Mouse (Mus musculus): ENCODE measurements around the gene Ldhb.
"Not testable (repeated sequence)": the region's sequence is repeated elsewhere in the genome, so short reads cannot be mapped to it uniquely, and the experiment has no call there.

The Ldhb gene

DNA sequence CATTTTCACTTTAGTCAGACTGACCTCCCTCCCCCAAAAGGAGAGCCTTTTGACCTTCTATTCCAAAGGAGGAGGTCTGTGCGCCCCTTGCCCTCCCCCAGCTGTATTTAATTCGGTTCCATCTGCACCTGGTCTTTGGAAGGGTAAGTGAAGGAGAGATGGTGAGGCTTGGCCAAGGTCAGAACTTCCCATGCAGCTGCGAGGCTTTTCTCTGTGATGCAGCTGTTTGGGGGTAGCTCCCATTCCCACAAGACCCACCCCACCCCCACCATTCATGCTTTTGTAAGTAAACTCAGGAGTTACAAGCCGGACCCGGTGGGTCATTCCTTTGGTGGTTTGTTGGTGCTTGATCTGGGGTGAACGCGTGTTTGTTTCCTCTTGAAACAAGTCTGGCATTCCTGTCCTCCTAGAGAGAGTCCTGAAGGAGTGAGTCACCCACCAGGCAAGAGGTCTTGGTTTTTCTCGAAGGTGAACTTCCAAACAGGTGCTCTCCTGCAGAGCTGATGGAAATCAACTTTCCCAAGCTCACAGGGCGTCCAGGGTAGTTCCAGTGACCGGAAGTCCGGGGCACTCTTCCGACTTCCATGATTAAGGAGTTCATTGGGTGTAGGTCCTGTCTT lies 3.9 kb upstream of the Ldhb start:
- DNase-seq, result no peak

- no peak for DNase-seq
Measured at GRCm38 (mm10) chr6:142508663-142509062, 906 bp upstream of the Ldhb start.

DNA sequence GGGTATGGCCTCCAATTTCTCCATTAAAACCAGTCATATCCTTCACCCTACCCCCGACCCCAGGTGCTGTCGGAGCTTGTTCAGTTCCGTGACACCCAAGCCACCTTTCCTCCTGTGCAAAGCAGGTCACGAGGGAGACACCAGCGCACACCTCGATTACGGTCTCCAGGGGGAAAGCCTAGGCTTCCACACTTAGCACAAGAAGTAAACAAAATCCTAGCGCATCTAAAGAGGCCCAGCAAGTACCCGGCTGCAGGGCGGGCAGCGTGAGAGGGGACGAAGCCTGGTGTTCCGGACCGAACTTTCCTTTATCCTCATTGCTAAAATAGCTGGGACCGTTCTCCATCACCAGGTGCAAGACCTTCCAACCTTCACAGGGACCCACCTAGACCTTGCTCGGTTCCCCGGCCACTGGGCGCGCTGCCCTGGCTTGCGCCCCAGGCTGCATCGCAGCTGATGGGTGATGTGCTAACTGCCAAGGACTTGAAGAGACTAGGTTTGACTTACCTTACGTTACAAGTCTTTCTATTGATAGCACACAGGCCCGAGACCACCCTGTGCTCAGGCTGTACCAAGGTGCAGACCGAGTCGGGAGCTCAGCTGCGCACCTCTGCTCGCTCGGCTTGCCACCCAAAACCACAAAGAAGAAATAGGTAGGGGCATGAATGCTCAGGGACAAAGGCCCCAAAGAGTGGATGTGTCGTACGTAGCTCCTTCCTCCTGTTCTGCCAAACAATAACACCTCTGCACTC lies 548 bp downstream of the Ldhb start:
- no peak for DNase-seq

DNA sequence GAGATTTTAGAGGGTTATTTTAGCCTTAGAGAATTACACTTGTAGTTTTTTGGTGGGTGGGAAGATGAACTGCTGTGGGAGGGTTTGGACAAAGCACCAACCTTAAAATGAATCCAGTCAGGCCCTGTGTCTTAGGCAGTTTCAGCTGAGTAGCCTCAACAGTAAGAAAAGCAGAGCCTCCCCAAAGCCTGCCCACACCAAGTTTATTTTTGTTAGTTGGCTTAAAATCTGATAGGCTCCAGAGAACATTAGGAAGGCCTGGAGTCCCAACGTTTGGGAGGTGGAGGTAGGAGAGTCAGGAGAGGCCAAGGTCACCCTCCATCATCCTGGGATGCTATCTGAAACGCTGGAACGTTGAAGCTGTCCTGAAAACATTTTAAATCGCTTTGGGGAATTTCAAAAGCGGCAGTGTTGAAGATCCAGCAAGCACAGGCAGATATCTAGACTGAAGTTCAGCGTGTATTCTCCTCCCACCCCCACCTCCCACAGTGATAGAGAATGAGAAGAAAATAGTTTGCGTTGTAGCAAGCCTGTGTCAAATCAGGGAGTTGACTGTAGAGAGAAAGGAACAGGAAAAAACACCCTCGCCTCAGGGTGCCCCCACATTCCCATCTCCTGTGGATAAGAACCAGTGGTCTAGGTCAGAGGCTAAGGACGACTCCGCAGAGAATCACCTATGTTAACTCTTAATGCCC lies 1.3 kb downstream of the Ldhb start:
- DNase-seq, result no peak

- DNase-seq, result no peak
Measured at GRCm38 (mm10) chr6:142503601-142504000, 4.2 kb downstream of the Ldhb start.

GRCm38 (mm10) chr6:142502519-142503125 lies 5.1 kb downstream of the Ldhb start:
- no peak for DNase-seq

DNA sequence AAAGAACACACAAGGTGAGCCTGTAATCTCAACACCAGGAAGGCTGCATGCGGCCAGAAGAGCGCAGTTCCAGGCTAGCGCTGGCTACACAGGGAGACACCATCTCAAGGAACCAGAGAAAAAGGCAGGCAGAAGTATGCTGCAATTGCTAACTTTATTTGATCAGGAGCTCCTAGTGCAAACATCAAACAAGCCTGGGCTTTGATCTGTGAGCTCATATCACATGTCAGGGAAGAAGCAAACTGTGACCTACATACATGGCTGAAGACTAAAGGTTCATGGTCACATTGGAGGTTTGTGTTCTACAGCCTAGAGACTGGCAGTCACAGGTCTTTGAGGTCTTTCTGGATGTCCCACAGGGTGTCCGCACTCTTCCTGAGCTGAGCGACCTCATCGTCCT lies 17.6 kb downstream of the Ldhb start:
- DNase-seq, result not testable (repeated sequence)

DNA sequence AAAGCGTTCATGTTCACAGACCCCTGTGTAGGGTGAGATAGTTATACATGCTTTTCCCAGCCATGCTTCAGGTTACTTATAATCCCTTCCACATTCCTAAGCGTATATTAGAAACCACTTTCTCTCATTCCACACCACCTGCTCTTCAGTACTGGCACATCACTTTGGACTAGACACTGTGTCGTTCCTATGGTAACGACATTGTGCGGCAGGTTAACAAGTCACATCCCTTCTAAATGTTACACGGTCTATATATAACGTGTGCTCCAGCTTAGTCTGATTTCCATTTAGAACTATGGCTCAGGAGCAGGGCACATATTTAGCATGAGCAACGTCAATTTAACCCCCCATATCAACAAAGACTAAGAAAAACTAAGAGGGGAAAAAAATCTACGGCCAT lies 20.1 kb downstream of the Ldhb start:
- no peak for DNase-seq

GRCm38 (mm10) chr6:142485478-142486123 lies 22.2 kb downstream of the Ldhb start:
- DNase-seq, result no peak

DNA sequence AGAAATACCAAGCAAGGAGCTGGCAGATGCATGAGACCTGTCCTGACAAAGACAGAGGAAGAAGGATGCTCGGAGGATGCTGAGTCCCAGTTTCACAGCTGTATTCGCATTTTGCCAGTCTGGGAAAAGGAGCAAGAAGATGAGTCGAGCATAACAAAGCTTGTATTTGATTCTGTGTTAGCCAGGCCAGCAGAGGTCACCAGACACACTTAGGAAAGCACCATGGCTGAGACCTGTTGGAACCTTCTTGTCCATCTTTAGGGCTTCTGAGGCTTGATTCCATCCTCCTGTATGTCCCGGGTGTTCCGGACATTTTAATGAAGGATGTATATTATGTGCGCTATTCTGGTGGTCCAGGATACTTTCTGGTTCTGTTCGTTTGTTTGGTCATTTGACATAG lies 30.5 kb downstream of the Ldhb start:
- peak; percentile 11 for DNase-seq

DNA sequence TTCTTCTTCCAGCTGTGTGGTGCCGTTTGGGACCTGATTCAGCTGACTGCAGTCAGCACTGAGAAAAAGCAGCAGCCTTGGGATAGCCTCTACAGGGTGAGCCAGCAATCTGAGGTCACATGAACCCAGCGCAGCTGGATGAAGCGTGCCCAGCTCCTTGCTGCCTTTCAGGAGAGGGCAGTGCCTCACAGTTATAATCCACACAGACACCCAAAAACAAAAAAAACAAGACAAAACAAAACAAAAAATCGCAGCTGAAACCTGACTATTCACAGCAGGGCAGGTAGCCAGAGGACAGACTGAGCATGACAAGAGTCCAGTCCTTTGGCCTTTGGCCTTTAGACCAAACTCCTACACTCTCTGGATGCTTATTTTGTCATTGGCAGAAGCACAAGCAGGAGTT lies 35.0 kb downstream of the Ldhb start, which contains the start of gene Gys2:
Gys2 (minus strand) TSS at position 309 of the 403 bp plus-strand sequence.
- DNase-seq, result no peak

- no peak for DNase-seq
Measured at GRCm38 (mm10) chr6:142471141-142471540, 36.6 kb downstream of the Ldhb start.

DNA sequence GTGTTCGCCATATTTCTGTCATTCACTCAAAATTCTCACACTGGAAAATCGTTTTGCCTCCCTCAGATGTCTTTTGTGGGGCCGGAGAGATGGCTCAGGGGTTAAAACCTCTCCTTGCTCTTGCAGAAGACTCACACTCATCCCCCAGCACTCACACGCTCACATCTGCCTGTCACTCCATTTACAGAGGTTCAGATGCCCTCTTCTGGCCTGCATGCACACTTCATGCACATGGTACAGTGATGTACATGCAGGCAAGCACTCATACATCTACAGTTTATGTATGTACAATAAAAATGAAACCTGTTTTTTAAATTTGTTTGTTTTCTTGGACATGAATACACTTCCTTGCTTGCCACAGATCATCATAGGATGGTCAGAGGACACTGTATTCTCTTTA lies 38.2 kb downstream of the Ldhb start:
- no peak for DNase-seq

DNA sequence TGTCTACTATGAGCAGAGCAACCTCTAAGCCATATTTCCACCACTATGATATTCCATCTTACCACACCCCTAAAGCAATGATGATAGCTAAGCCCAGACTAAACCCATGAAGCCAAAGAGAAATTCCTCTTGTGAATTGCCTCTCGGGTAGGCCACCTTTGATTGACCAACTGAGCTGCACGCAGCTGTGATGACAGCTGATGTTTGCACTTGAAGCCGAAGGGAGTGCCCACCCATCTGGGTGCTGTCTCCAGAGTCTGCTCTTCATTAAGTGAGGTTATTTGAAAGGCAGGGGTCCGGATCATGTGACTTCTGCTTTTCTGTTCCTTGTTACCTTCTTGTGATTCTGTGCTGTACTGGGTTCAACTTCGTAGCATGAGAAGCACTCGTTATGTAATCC lies 45.6 kb downstream of the Ldhb start:
- DNase-seq, result no peak

- no peak for DNase-seq
Measured at GRCm38 (mm10) chr6:142459017-142459678, 48.6 kb downstream of the Ldhb start.

DNA sequence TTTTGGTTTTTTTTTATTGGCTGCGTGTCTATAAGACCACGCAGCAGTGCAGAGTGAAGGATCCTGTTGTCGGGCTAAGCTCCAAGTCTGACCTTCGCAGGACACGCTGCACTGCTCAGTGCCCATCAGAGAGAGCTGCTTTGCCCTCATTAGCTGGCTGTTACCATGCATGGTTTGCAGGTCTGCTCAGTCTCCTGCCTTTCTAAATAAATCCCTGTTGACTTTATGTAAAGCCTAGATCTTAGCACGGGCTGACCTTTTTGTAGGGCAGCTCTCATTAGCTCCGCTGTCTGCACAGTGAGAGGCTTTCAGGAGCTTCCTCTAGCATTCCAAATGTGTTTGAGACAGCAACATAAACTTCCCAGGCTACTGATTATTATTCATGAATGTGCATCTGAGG lies 49.7 kb downstream of the Ldhb start:
- no peak for DNase-seq

DNA sequence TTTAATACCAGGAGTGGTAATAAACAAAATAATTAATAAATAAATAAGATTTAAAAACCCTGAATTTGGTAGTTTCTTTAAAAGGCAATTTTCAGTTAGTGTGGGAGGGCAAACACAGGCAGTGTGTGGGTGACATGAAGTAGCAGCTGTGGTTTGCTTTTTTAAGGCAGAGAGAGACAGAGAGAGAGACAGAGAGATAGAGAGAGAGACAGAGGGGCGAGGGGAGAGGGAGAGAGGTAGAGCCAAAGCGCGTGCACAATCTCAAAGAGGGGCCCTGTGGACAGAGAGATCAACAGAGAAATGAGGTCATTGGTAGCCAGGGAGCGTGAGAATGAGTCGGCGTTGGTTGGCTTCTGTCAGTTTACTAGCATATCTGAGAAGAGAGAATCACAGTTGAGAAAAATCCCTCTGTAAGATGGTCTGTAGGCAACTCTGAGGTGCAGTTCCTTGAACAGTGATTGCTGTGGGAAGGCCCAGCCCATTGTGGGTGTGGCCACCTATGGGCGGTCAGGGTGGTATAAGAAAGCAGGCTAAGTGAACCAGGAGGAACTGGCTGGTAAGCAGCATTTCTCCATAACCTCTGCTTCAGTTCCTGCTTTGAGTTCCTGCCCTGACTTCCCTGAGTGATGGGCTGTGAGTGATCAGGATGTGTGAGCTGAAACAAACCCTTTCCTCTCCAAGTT lies 52.3 kb downstream of the Ldhb start:
- DNase-seq, result no peak

DNA sequence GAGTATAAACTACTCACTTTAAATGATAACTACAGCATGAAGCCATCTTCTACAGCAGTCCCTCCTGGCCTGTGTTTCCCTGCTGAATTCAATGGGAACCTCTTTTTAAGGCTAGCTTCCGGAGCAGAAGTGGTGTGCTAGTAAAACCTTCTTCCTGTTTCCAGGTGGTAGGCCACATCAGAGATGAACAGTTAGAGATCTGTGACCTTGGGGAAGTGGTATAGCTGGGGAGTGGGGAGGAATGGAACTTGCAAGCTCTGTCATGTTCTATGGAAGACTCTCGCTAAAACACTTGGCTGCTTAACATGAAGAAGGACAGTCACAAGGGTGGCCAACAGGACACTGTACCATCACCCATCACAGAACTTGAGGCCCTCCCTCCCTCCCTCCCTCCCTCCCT lies 54.4 kb downstream of the Ldhb start:
- DNase-seq, result no peak

DNA sequence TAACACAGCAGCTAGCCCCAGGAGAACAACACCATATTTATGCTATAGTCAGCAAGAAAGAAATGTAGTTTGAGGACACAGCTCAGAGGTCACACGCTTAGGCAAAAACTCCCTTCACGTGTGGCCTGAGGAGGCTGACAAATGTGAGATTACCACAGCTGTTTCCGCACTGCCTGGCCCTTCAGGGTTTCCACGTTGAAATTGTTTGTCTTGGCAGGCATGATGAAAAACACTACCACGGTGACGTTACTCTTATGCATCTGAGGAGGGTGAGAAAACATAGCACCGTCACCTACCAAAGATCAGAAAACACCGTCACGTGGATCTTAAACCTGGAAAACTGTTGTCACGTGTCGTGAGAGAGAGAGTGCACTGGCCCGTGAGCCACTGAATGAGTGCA lies 56.4 kb downstream of the Ldhb start:
- DNase-seq, result no peak

Measured in lung, postnatal 10 days (tissue).